Mouse (Mus musculus): ENCODE data around the gene 4930595D18Rik. TPM values are rescaled to one million over a fixed set of nuclear protein-coding genes. Genes with fewer than 3 reads are reported as not detected.

The 4930595D18Rik gene
- polyA plus RNA-seq, 1 experiment from 2014 or later: not detected

DNA sequence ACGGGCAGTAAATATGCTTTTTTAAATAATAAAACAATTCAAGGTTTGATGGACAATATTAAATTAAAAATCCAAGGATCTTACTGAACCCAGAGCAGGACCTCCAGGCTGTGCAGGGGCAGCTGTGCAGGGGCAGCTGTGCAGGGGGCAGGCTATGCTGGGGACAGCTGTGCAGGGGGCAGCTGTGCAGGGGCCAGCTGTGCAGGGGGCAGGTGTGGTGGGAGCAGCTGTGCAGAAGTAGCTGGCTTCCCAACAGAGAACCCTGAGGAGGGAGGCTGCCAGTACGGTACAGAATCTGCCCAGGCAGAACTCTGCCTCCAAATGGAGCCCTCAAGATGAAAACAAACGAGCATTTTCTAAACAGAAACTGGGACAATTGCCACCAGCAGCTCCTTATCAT lies 48.3 kb downstream of the 4930595D18Rik start:
- H3K4me2 ChIP-seq: no peak overlapping the region
- no peaks in the 10 kb centered on the region for H3K36me3 ChIP-seq (replicated peaks)
- H3K27me3 ChIP-seq: no peaks in the 10 kb centered on the region
- no peaks in the 10 kb centered on the region for H3K9me3 ChIP-seq (replicated peaks)
- no peak overlapping the region for H3K27ac ChIP-seq (replicated peaks)
- 56% methylated on average over 3 of the region's 3 CpGs for WGBS (ENCODE audit: insufficient replicate concordance)
- H3K4me3 ChIP-seq (replicated peaks): no peak overlapping the region
- H3K9ac ChIP-seq: no peak overlapping the region
- ATAC-seq (ENCODE audit: insufficient read depth): no peak
- peaks cover 5% of the 10 kb centered on the region for H3K4me1 ChIP-seq (replicated peaks)

GRCm38 (mm10) chr12:111134791-111135733 lies 49.2 kb downstream of the 4930595D18Rik start:
- no peaks in the 10 kb centered on the region for H3K9me3 ChIP-seq (replicated peaks)
- no peak for ATAC-seq (ENCODE audit: insufficient read depth)
- H3K27me3 ChIP-seq: no peaks in the 10 kb centered on the region
- no peak overlapping the region for H3K4me3 ChIP-seq (replicated peaks)
- H3K27ac ChIP-seq (replicated peaks): no peak overlapping the region
- H3K4me2 ChIP-seq: no peak overlapping the region
- H3K9ac ChIP-seq: no peak overlapping the region
- no peaks in the 10 kb centered on the region for H3K36me3 ChIP-seq (replicated peaks)
- whole genome bisulfite sequencing (ENCODE audit: insufficient replicate concordance): 66% methylated on average over 19 of the region's 19 CpGs
- peaks cover 5% of the 10 kb centered on the region for H3K4me1 ChIP-seq (replicated peaks)

GRCm38 (mm10) chr12:111134169-111134568 lies 50.1 kb downstream of the 4930595D18Rik start:
- H3K4me3 ChIP-seq (replicated peaks): no peak overlapping the region
- no peak overlapping the region for H3K27ac ChIP-seq (replicated peaks)
- H3K4me2 ChIP-seq: no peak overlapping the region
- H3K27me3 ChIP-seq: no peaks in the 10 kb centered on the region
- no peaks in the 10 kb centered on the region for H3K36me3 ChIP-seq (replicated peaks)
- 58% methylated on average over 7 of the region's 7 CpGs for WGBS (ENCODE audit: insufficient replicate concordance)
- peaks cover 5% of the 10 kb centered on the region for H3K4me1 ChIP-seq (replicated peaks)
- H3K9me3 ChIP-seq (replicated peaks): no peaks in the 10 kb centered on the region
- no peak overlapping the region for H3K9ac ChIP-seq
- ATAC-seq (ENCODE audit: insufficient read depth): no peak

- 67% methylated on average over 6 of the region's 6 CpGs for WGBS (ENCODE audit: insufficient replicate concordance)
- H3K9ac ChIP-seq: no peak overlapping the region
- H3K27me3 ChIP-seq: no peaks in the 10 kb centered on the region
- H3K4me3 ChIP-seq (replicated peaks): no peak overlapping the region
- no peaks in the 10 kb centered on the region for H3K36me3 ChIP-seq (replicated peaks)
- H3K4me2 ChIP-seq: no peak overlapping the region
- H3K9me3 ChIP-seq (replicated peaks): no peaks in the 10 kb centered on the region
- H3K4me1 ChIP-seq (replicated peaks): no peaks in the 10 kb centered on the region
- no peak overlapping the region for H3K27ac ChIP-seq (replicated peaks)
- ATAC-seq (ENCODE audit: insufficient read depth): no peak
Measured at GRCm38 (mm10) chr12:111125666-111126065, 58.6 kb downstream of the 4930595D18Rik start.

- no peak for ATAC-seq (ENCODE audit: insufficient read depth)
- H3K4me1 ChIP-seq (replicated peaks): no peaks in the 10 kb centered on the region
- H3K27ac ChIP-seq (replicated peaks): no peak overlapping the region
- no peaks in the 10 kb centered on the region; the same call in 1 of the 2 replicates for H3K36me3 ChIP-seq (replicated peaks)
- no peak overlapping the region for H3K9ac ChIP-seq
- no peak overlapping the region for H3K4me2 ChIP-seq
- H3K4me3 ChIP-seq (replicated peaks): no peak overlapping the region
- 74% methylated on average over 14 of the region's 14 CpGs for WGBS (ENCODE audit: insufficient replicate concordance)
- no peaks in the 10 kb centered on the region for H3K9me3 ChIP-seq (replicated peaks)
- H3K27me3 ChIP-seq: no peaks in the 10 kb centered on the region
Measured at GRCm38 (mm10) chr12:111124601-111125260, 59.6 kb downstream of the 4930595D18Rik start.

DNA sequence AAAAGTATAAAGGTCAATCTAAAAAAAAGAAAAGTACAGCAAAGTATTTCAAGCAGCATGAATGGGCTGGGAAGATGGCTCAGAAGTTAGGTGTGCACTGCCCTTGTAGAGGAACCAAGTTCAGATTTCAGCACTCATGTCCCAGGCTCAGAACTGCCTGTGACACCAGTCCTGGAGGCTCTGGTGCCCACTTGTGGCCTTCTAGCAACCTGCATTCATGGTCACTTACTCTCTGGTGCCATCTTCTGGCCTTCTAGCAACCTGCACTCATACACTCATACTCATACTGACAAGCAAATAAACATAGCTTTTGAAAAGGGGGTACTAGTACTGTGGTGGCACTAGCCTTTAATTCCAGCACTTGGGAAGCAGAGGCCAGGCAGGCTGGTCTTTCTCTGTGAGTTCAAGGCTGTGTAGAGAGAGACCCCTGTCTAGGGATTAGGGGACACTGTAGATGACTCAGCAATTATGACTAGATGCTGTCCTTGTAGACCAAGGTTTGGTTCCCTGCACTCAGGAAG lies 61.9 kb downstream of the 4930595D18Rik start:
- no peak overlapping the region for H3K9ac ChIP-seq
- H3K27me3 ChIP-seq: no peaks in the 10 kb centered on the region
- no peak overlapping the region for H3K27ac ChIP-seq (replicated peaks)
- no peak overlapping the region for H3K4me3 ChIP-seq (replicated peaks)
- H3K9me3 ChIP-seq (replicated peaks): no peaks in the 10 kb centered on the region
- no peak for ATAC-seq (ENCODE audit: insufficient read depth)
- H3K4me1 ChIP-seq (replicated peaks): no peaks in the 10 kb centered on the region
- H3K36me3 ChIP-seq (replicated peaks): peaks cover 14% of the 10 kb centered on the region
- H3K4me2 ChIP-seq: no peak overlapping the region

DNA sequence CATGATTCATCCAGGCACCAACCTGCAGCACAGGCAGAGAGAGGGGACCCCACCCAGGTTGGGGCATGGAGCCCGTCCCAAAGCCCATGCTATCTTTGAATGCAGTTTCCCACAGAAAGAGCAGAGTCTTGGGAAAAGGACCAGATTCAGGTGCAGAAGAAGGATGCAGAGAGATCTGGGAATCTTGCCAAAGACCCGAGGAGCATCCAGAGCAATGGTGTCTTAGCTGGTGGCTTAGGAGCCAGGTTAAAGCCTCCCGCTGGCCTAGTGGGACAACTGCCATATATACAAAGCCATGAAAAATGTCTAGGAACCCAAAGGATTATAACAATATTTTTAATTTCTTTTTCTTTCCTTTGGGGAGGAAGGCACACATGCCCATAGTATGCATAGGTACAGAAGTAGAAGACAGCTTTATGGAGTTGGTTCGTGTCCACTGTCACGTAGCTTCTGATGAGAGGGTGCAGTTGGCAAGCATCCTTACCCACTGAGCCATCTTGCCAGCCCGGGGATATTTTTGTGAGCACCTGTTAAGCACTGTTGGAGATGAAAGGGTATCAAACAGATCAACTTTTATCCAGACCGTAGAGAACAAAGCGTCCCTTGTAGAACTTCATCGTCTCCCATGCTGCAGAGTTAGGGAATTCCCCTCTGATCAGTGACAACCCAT lies 63.2 kb downstream of the 4930595D18Rik start:
- Histone ChIP-seq H3K27me3 (no peaks in the 10 kb centered on the region), H3K4me3 (replicated peaks) (no peak overlapping the region), H3K9me3 (replicated peaks) (no peaks in the 10 kb centered on the region), H3K36me3 (replicated peaks) (peaks cover 26% of the 10 kb centered on the region), H3K27ac (replicated peaks) (no peak overlapping the region), H3K4me2 (no peak overlapping the region), H3K4me1 (replicated peaks) (no peaks in the 10 kb centered on the region), H3K9ac (no peak overlapping the region)
- no peak for ATAC-seq (ENCODE audit: insufficient read depth)
- 78% methylated on average over 9 of the region's 9 CpGs for WGBS (ENCODE audit: insufficient replicate concordance)

- H3K27ac ChIP-seq (replicated peaks): no peak overlapping the region
- peaks cover 37% of the 10 kb centered on the region for H3K36me3 ChIP-seq (replicated peaks)
- no peaks in the 10 kb centered on the region for H3K9me3 ChIP-seq (replicated peaks)
- H3K9ac ChIP-seq: no peak overlapping the region
- no peaks in the 10 kb centered on the region for H3K4me1 ChIP-seq (replicated peaks)
- ATAC-seq (ENCODE audit: insufficient read depth): no peak
- no peak overlapping the region for H3K4me2 ChIP-seq
- no peak overlapping the region for H3K4me3 ChIP-seq (replicated peaks)
- H3K27me3 ChIP-seq: no peaks in the 10 kb centered on the region
- 83% methylated on average over 5 of the region's 5 CpGs for WGBS (ENCODE audit: insufficient replicate concordance)
Measured at GRCm38 (mm10) chr12:111119506-111120085, 64.7 kb downstream of the 4930595D18Rik start.

GRCm38 (mm10) chr12:111114593-111114992 lies 69.7 kb downstream of the 4930595D18Rik start:
- H3K9me3 ChIP-seq (replicated peaks): no peaks in the 10 kb centered on the region
- H3K27ac ChIP-seq (replicated peaks): no peak overlapping the region
- no peaks in the 10 kb centered on the region for H3K27me3 ChIP-seq
- H3K4me3 ChIP-seq (replicated peaks): no peak overlapping the region
- no peak overlapping the region for H3K4me2 ChIP-seq
- ATAC-seq (ENCODE audit: insufficient read depth): no peak
- H3K4me1 ChIP-seq (replicated peaks): no peaks in the 10 kb centered on the region
- no peak overlapping the region for H3K9ac ChIP-seq
- peaks cover 84% of the 10 kb centered on the region for H3K36me3 ChIP-seq (replicated peaks)
- 81% methylated on average over 5 of the region's 5 CpGs for WGBS (ENCODE audit: insufficient replicate concordance)

DNA sequence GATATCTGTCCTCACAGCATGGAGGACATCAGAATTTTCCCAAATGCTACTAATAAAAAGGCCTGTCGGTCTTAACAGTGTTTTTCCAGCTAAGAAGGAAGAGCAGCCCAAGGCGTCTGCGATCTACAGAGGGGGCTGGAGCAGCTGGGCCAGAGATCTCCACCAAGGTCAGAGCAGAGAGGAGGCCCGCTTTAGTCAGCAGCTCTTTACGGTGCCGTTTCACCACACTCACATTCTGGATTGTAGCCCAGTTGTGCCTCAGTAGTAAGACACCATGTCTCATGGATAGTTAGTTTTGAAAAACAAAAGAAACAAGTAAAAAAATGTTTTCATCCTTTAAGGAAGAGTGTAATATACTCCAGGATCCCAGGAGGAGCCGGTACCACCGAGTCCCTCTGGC lies 73.1 kb downstream of the 4930595D18Rik start:
- Histone ChIP-seq H3K4me1 (replicated peaks) (no peaks in the 10 kb centered on the region), H3K9ac (no peak overlapping the region), H3K36me3 (replicated peaks) (peaks cover 92% of the 10 kb centered on the region), H3K9me3 (replicated peaks) (no peaks in the 10 kb centered on the region), H3K27me3 (no peaks in the 10 kb centered on the region), H3K4me2 (no peak overlapping the region), H3K4me3 (replicated peaks) (no peak overlapping the region), H3K27ac (replicated peaks) (no peak overlapping the region)
- WGBS (ENCODE audit: insufficient replicate concordance): 88% methylated on average over 8 of the region's 8 CpGs
- no peak for ATAC-seq (ENCODE audit: insufficient read depth)
